Mouse (Mus musculus): ENCODE measurements around the gene Gm49354. TPM values are rescaled to one million over a fixed set of nuclear protein-coding genes. Genes with fewer than 3 reads are reported as not detected.
A peak's percentile ranks its signal among the peaks of the same experiment; 100 is the strongest.

The Gm49354 gene
- polyA plus RNA-seq (2015; fragmentation: Nextera tagmentation; extraction: Ambion mirVana) = not detected in 2 replicates

GRCm38 (mm10) chr13:59782145-59782544 is at the start of gene Gm49354:
Gene Gm49354, minus strand, starts transcription at chr13:59782245.
- H3K4me2 ChIP-seq = no peak within 1 kb of the TSS
- H3K4me3 ChIP-seq (replicated peaks) = no peak within 1 kb of the TSS
- no peaks in the 10 kb centered on the region for H3K9me3 ChIP-seq (replicated peaks)
- no peak for ATAC-seq (replicated peaks; ENCODE audit: low FRiP score)
- no peaks in the 10 kb centered on the region for H3K4me1 ChIP-seq
- WGBS = 92% methylated on average over 7 of the region's 7 CpGs
- H3K9ac ChIP-seq = no peak within 1 kb of the TSS
- peaks cover 99% of the 10 kb centered on the region for H3K36me3 ChIP-seq
- no peak within 1 kb of the TSS for H3K27ac ChIP-seq
- no peaks in the 10 kb centered on the region for H3K27me3 ChIP-seq

GRCm38 (mm10) chr13:59825966-59826365 is 43.9 kb upstream of the Gm49354 start:
- no peaks in the 10 kb centered on the region for H3K27me3 ChIP-seq
- no peaks in the 10 kb centered on the region for H3K9me3 ChIP-seq (replicated peaks)
- peaks cover 5% of the 10 kb centered on the region; the same call in 1 of the 2 replicates for H3K36me3 ChIP-seq
- H3K4me2 ChIP-seq = no peak overlapping the region
- no peak overlapping the region for H3K4me3 ChIP-seq (replicated peaks)
- ATAC-seq (replicated peaks; ENCODE audit: low FRiP score) = no peak
- H3K4me1 ChIP-seq = peaks cover 10% of the 10 kb centered on the region
- H3K9ac ChIP-seq = no peak overlapping the region
- H3K27ac ChIP-seq = no peak overlapping the region

GRCm38 (mm10) chr13:59822507-59823462 is 40.7 kb upstream of the Gm49354 start, which contains the start of gene Tut7:
Gene Tut7, minus strand, starts transcription at chr13:59823147.
- H3K4me1 ChIP-seq = peaks cover 29% of the 10 kb centered on the region
- peak within 1 kb of the TSS; percentile 96 for H3K27ac ChIP-seq
- H3K36me3 ChIP-seq = peaks cover 19% of the 10 kb centered on the region; the same call in 1 of the 2 replicates
- H3K4me3 ChIP-seq (replicated peaks) = peak within 1 kb of the TSS; percentile 99
- WGBS = under 1% methylated on average over 100 of the region's 100 CpGs
- ATAC-seq (replicated peaks; ENCODE audit: low FRiP score) = peak; percentile 98
- H3K9ac ChIP-seq = peak within 1 kb of the TSS; percentile 90
- H3K27me3 ChIP-seq = no peaks in the 10 kb centered on the region
- no peaks in the 10 kb centered on the region for H3K9me3 ChIP-seq (replicated peaks)
- peak within 1 kb of the TSS; percentile 65 for H3K4me2 ChIP-seq

GRCm38 (mm10) chr13:59820836-59821235 is 38.8 kb upstream of the Gm49354 start:
- Histone ChIP-seq H3K9me3 (replicated peaks) (no peaks in the 10 kb centered on the region), H3K4me1 (peaks cover 29% of the 10 kb centered on the region), H3K27me3 (no peaks in the 10 kb centered on the region), H3K9ac (no peak overlapping the region), H3K4me3 (replicated peaks) (peak overlapping the region; percentile 99), H3K4me2 (peak overlapping the region; percentile 65), H3K27ac (no peak overlapping the region), H3K36me3 (peaks cover 37% of the 10 kb centered on the region)
- no peak for ATAC-seq (replicated peaks; ENCODE audit: low FRiP score)
- 75% methylated on average over 3 of the region's 3 CpGs for WGBS

GRCm38 (mm10) chr13:59820114-59820513 is 38.1 kb upstream of the Gm49354 start:
- H3K9me3 ChIP-seq (replicated peaks) = no peaks in the 10 kb centered on the region
- peak overlapping the region; percentile 10; the same call in 1 of the 2 replicates for H3K4me3 ChIP-seq (replicated peaks)
- H3K4me1 ChIP-seq = peaks cover 29% of the 10 kb centered on the region
- H3K27me3 ChIP-seq = no peaks in the 10 kb centered on the region
- H3K9ac ChIP-seq = 0 out of 2 replicates have a peak overlapping the region, but pooled peaks have one; percentile 31
- 68% methylated on average over 4 of the region's 4 CpGs for WGBS
- H3K27ac ChIP-seq = no peak overlapping the region
- ATAC-seq (replicated peaks; ENCODE audit: low FRiP score) = no peak
- peak overlapping the region; percentile 35 for H3K4me2 ChIP-seq
- H3K36me3 ChIP-seq = peaks cover 44% of the 10 kb centered on the region

GRCm38 (mm10) chr13:59817352-59817751 is 35.3 kb upstream of the Gm49354 start:
- H3K27me3 ChIP-seq = no peaks in the 10 kb centered on the region
- H3K4me3 ChIP-seq (replicated peaks) = no peak overlapping the region
- peaks cover 68% of the 10 kb centered on the region for H3K36me3 ChIP-seq
- no peak overlapping the region for H3K9ac ChIP-seq
- no peak overlapping the region for H3K27ac ChIP-seq
- ATAC-seq (replicated peaks; ENCODE audit: low FRiP score) = no peak
- WGBS = 91% methylated on average over 4 of the region's 4 CpGs
- H3K4me1 ChIP-seq = peaks cover 29% of the 10 kb centered on the region
- no peak overlapping the region for H3K4me2 ChIP-seq
- no peaks in the 10 kb centered on the region for H3K9me3 ChIP-seq (replicated peaks)

GRCm38 (mm10) chr13:59814109-59814591 is 32.1 kb upstream of the Gm49354 start:
- Histone ChIP-seq H3K27ac (no peak overlapping the region), H3K4me3 (replicated peaks) (no peak overlapping the region), H3K4me2 (no peak overlapping the region), H3K27me3 (no peaks in the 10 kb centered on the region), H3K4me1 (peaks cover 5% of the 10 kb centered on the region; the same call in 1 of the 2 replicates), H3K9me3 (replicated peaks) (no peaks in the 10 kb centered on the region), H3K36me3 (peaks cover 86% of the 10 kb centered on the region), H3K9ac (no peak overlapping the region)
- 88% methylated on average over 6 of the region's 6 CpGs for WGBS
- ATAC-seq (replicated peaks; ENCODE audit: low FRiP score) = peak; percentile 87; the same call in 1 of the 2 replicates

GRCm38 (mm10) chr13:59811581-59811980 is 29.5 kb upstream of the Gm49354 start:
- H3K9me3 ChIP-seq (replicated peaks) = no peaks in the 10 kb centered on the region
- H3K36me3 ChIP-seq = peaks cover 95% of the 10 kb centered on the region
- WGBS = 95% methylated on average over 3 of the region's 3 CpGs
- H3K9ac ChIP-seq = no peak overlapping the region
- no peak overlapping the region for H3K4me2 ChIP-seq
- ATAC-seq (replicated peaks; ENCODE audit: low FRiP score) = no peak
- H3K27me3 ChIP-seq = no peaks in the 10 kb centered on the region
- no peak overlapping the region for H3K4me3 ChIP-seq (replicated peaks)
- H3K27ac ChIP-seq = no peak overlapping the region
- no peaks in the 10 kb centered on the region for H3K4me1 ChIP-seq

- no peak for ATAC-seq (replicated peaks; ENCODE audit: low FRiP score)
- Histone ChIP-seq H3K4me1 (no peaks in the 10 kb centered on the region), H3K4me3 (replicated peaks) (no peak overlapping the region), H3K27me3 (no peaks in the 10 kb centered on the region), H3K9ac (no peak overlapping the region), H3K27ac (0 out of 2 replicates have a peak overlapping the region, but pooled peaks have one; percentile 11), H3K4me2 (no peak overlapping the region), H3K36me3 (peaks cover 99% of the 10 kb centered on the region), H3K9me3 (replicated peaks) (no peaks in the 10 kb centered on the region)
- WGBS = 80% methylated on average over 6 of the region's 6 CpGs
Observed at GRCm38 (mm10) chr13:59801000-59801399, 19.0 kb upstream of the Gm49354 start.

GRCm38 (mm10) chr13:59800077-59800476 is 18.0 kb upstream of the Gm49354 start:
- Histone ChIP-seq H3K36me3 (peaks cover 99% of the 10 kb centered on the region), H3K9ac (no peak overlapping the region), H3K9me3 (replicated peaks) (no peaks in the 10 kb centered on the region), H3K4me3 (replicated peaks) (no peak overlapping the region), H3K27ac (no peak overlapping the region), H3K27me3 (no peaks in the 10 kb centered on the region), H3K4me1 (no peaks in the 10 kb centered on the region), H3K4me2 (no peak overlapping the region)
- ATAC-seq (replicated peaks; ENCODE audit: low FRiP score) = no peak
- WGBS = 73% methylated on average over 2 of the region's 2 CpGs

- Histone ChIP-seq H3K9me3 (replicated peaks) (no peaks in the 10 kb centered on the region), H3K27ac (no peak overlapping the region), H3K36me3 (peaks cover 99% of the 10 kb centered on the region), H3K27me3 (no peaks in the 10 kb centered on the region), H3K9ac (no peak overlapping the region), H3K4me1 (no peaks in the 10 kb centered on the region), H3K4me2 (no peak overlapping the region), H3K4me3 (replicated peaks) (no peak overlapping the region)
- ATAC-seq (replicated peaks; ENCODE audit: low FRiP score) = no peak
- WGBS = 96% methylated on average over 1 of the region's 1 CpGs
Observed at GRCm38 (mm10) chr13:59798306-59798705, 16.3 kb upstream of the Gm49354 start.

GRCm38 (mm10) chr13:59796466-59796848 is 14.4 kb upstream of the Gm49354 start:
- Histone ChIP-seq H3K36me3 (peaks cover 99% of the 10 kb centered on the region), H3K9ac (no peak overlapping the region), H3K4me2 (no peak overlapping the region), H3K4me3 (replicated peaks) (no peak overlapping the region), H3K27ac (no peak overlapping the region), H3K9me3 (replicated peaks) (no peaks in the 10 kb centered on the region), H3K4me1 (no peaks in the 10 kb centered on the region), H3K27me3 (no peaks in the 10 kb centered on the region)
- WGBS = 94% methylated on average over 9 of the region's 9 CpGs
- no peak for ATAC-seq (replicated peaks; ENCODE audit: low FRiP score)
